Mouse (Mus musculus) small intestine, adult 2 months (tissue): ENCODE measurements around the gene Slc25a1.

ENCODE experiments used
- CTCF ChIP-seq: fragments of 200-500 bp; IDR thresholded peaks from 2 replicates; pipeline ENCODE4 v1.5.1; 2012; ENCODE audit warnings: low read depth, mild to moderate bottlenecking, control low read depth, inconsistent platforms, low read length, moderate library complexity, mixed read lengths; ENCODE audit not compliant: insufficient replicate concordance, insufficient read length; ENCODE audit errors: extremely low read depth
- POLR2A ChIP-seq: fragments of 200-500 bp; IDR thresholded peaks from 2 replicates; pipeline ENCODE4 v1.6.1; 2012; ENCODE audit warnings: low read depth, mild to moderate bottlenecking, control low read depth, inconsistent platforms, low read length, moderate library complexity

GRCm38 (mm10) chr16:17938187-17938586, 10.2 kb upstream of the Slc25a1 start:
- TF ChIP-seq POLR2A (no peak), CTCF (no peak)
